Mouse (Mus musculus): ENCODE measurements around the gene Ap1m1. TPM values are rescaled to one million over a fixed set of nuclear protein-coding genes. Genes with fewer than 3 reads are reported as not detected.

Ap1m1 gene
- polyA plus RNA-seq, 1 experiment from 2014 or later, result 174 TPM

GRCm38 (mm10) chr8:72271691-72272090 lies 31.9 kb downstream of the Ap1m1 start:
- Histone ChIP-seq H3K9me3 (ENCODE audit: control insufficient read depth, low read length) (no peaks in the 10 kb centered on the region), H3K27ac (ENCODE audit: low read depth, low read length) (no peak overlapping the region), H3K36me3 (ENCODE audit: control insufficient read depth, insufficient read depth, low read length) (no peaks in the 10 kb centered on the region), H3K4me2 (replicated peaks; ENCODE audit: low read depth, low read length) (no peak overlapping the region), H3K9ac (ENCODE audit: low read depth, low read length) (no peak overlapping the region), H3K4me1 (replicated peaks; ENCODE audit: control insufficient read depth, insufficient read depth, low read length) (no peaks in the 10 kb centered on the region), H3K27me3 (ENCODE audit: control insufficient read depth, insufficient read depth, low read length) (no peaks in the 10 kb centered on the region), H3K4me3 (ENCODE audit: low read depth, low read length) (no peak overlapping the region)
- DNase-seq (ENCODE audit: low spot score) (no peak), ATAC-seq (ENCODE audit: low FRiP score) (no peak)
- 72% methylated on average over 3 of the region's 3 CpGs for WGBS

- no peak for ATAC-seq (ENCODE audit: low FRiP score)
- H3K27ac ChIP-seq (ENCODE audit: low read depth, low read length), result no peak overlapping the region
- 23% methylated on average over 3 of the region's 3 CpGs for WGBS
These were observed 32.5 kb downstream of the Ap1m1 start for GRCm38 (mm10) chr8:72272361-72272760.

DNA sequence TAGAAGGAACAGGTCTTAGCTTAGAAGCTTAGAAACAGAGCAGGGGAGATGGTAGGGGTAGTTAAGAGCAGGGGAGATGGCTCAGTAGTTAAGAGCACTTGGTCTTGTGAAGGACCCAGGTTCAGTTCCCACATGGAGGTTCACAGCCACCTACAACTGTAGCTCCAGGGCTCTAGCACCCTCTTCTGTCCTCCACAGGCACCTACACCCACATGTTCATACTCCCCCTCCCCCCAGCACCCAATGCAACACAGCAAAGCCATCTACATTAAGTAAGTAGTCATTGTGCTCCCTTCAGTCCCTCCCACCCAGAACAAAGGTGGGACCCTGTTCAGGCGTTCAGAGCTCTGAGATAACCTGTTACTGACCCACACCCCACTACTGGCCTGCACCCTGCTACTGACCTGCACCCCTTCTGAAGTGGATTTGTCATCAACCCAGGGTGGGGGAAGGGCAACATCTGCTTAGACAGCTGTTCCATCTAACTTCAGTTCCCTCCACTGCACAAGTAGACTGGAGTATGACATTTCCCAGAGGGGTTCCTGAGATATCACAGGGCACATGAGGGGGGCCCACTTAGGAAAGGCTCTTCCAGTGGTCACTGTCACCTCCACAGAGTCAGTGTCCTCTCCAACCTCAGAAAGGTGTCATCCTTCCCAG lies 33.4 kb downstream of the Ap1m1 start:
- Histone ChIP-seq H3K4me2 (replicated peaks; ENCODE audit: low read depth, low read length) (no peak overlapping the region), H3K27ac (ENCODE audit: low read depth, low read length) (no peak overlapping the region), H3K9ac (ENCODE audit: low read depth, low read length) (no peak overlapping the region), H3K27me3 (ENCODE audit: control insufficient read depth, insufficient read depth, low read length) (no peaks in the 10 kb centered on the region), H3K4me1 (replicated peaks; ENCODE audit: control insufficient read depth, insufficient read depth, low read length) (no peaks in the 10 kb centered on the region), H3K36me3 (ENCODE audit: control insufficient read depth, insufficient read depth, low read length) (no peaks in the 10 kb centered on the region), H3K9me3 (ENCODE audit: control insufficient read depth, low read length) (no peaks in the 10 kb centered on the region), H3K4me3 (ENCODE audit: low read depth, low read length) (no peak overlapping the region)
- DNase-seq (ENCODE audit: low spot score), result no peak
- ATAC-seq (ENCODE audit: low FRiP score), result no peak
- 60% methylated on average over 1 of the region's 1 CpGs for WGBS

More at GRCm38 (mm10) chr8:72272361-72272760, 32.5 kb downstream of the Ap1m1 start:
- H3K4me2 ChIP-seq (replicated peaks; ENCODE audit: low read depth, low read length), result no peak overlapping the region
- H3K4me1 ChIP-seq (replicated peaks; ENCODE audit: control insufficient read depth, insufficient read depth, low read length), result no peaks in the 10 kb centered on the region
- H3K27me3 ChIP-seq (ENCODE audit: control insufficient read depth, insufficient read depth, low read length), result no peaks in the 10 kb centered on the region
- H3K36me3 ChIP-seq (ENCODE audit: control insufficient read depth, insufficient read depth, low read length), result no peaks in the 10 kb centered on the region
- no peak overlapping the region for H3K4me3 ChIP-seq (ENCODE audit: low read depth, low read length)
- H3K9me3 ChIP-seq (ENCODE audit: control insufficient read depth, low read length), result no peaks in the 10 kb centered on the region
- DNase-seq (ENCODE audit: low spot score), result peak; percentile 67
- H3K9ac ChIP-seq (ENCODE audit: low read depth, low read length), result no peak overlapping the region

GRCm38 (mm10) chr8:72273807-72274206 lies 34.0 kb downstream of the Ap1m1 start:
- ATAC-seq (ENCODE audit: low FRiP score) (no peak), DNase-seq (ENCODE audit: low spot score) (no peak)
- Histone ChIP-seq H3K36me3 (ENCODE audit: control insufficient read depth, insufficient read depth, low read length) (no peaks in the 10 kb centered on the region), H3K4me1 (replicated peaks; ENCODE audit: control insufficient read depth, insufficient read depth, low read length) (no peaks in the 10 kb centered on the region), H3K4me3 (ENCODE audit: low read depth, low read length) (no peak overlapping the region), H3K27ac (ENCODE audit: low read depth, low read length) (no peak overlapping the region), H3K4me2 (replicated peaks; ENCODE audit: low read depth, low read length) (no peak overlapping the region), H3K9ac (ENCODE audit: low read depth, low read length) (no peak overlapping the region), H3K27me3 (ENCODE audit: control insufficient read depth, insufficient read depth, low read length) (no peaks in the 10 kb centered on the region), H3K9me3 (ENCODE audit: control insufficient read depth, low read length) (no peaks in the 10 kb centered on the region)
- 78% methylated on average over 5 of the region's 5 CpGs for WGBS

DNA sequence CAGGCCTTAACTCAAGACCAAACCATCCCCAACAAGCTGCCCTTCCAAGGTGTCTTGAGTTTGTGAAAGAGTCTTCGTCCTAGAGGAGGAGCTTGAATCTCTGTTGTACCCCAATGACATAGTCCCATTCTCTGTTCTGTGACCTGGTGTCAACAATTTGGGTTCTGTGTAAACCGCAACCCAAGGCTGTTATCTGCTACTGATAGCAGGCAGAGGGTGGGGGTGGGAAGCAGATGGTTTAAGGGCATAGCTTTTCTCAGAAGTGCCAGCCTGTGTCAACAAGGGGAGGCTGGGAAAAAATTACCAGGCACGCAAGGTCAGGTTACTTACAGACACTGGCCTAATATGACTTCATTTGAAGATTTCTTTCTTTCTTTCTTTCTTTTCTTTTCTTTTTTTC lies 37.4 kb downstream of the Ap1m1 start:
- DNase-seq (ENCODE audit: low spot score), result no peak
- Histone ChIP-seq H3K27me3 (ENCODE audit: control insufficient read depth, insufficient read depth, low read length) (no peaks in the 10 kb centered on the region), H3K4me2 (replicated peaks; ENCODE audit: low read depth, low read length) (no peak overlapping the region), H3K36me3 (ENCODE audit: control insufficient read depth, insufficient read depth, low read length) (no peaks in the 10 kb centered on the region), H3K9ac (ENCODE audit: low read depth, low read length) (no peak overlapping the region), H3K27ac (ENCODE audit: low read depth, low read length) (no peak overlapping the region), H3K4me1 (replicated peaks; ENCODE audit: control insufficient read depth, insufficient read depth, low read length) (no peaks in the 10 kb centered on the region), H3K4me3 (ENCODE audit: low read depth, low read length) (no peak overlapping the region), H3K9me3 (ENCODE audit: control insufficient read depth, low read length) (no peaks in the 10 kb centered on the region)
- no peak for ATAC-seq (ENCODE audit: low FRiP score)
- 76% methylated on average over 3 of the region's 3 CpGs for WGBS

- Histone ChIP-seq H3K27me3 (ENCODE audit: control insufficient read depth, insufficient read depth, low read length) (no peaks in the 10 kb centered on the region), H3K4me1 (replicated peaks; ENCODE audit: control insufficient read depth, insufficient read depth, low read length) (no peaks in the 10 kb centered on the region), H3K9ac (ENCODE audit: low read depth, low read length) (no peak overlapping the region), H3K4me3 (ENCODE audit: low read depth, low read length) (no peak overlapping the region), H3K36me3 (ENCODE audit: control insufficient read depth, insufficient read depth, low read length) (no peaks in the 10 kb centered on the region), H3K27ac (ENCODE audit: low read depth, low read length) (no peak overlapping the region), H3K9me3 (ENCODE audit: control insufficient read depth, low read length) (no peaks in the 10 kb centered on the region), H3K4me2 (replicated peaks; ENCODE audit: low read depth, low read length) (no peak overlapping the region)
- 82% methylated on average over 7 of the region's 7 CpGs for WGBS
- DNase-seq (ENCODE audit: low spot score) (no peak), ATAC-seq (ENCODE audit: low FRiP score) (no peak)
These were observed 39.3 kb downstream of the Ap1m1 start for GRCm38 (mm10) chr8:72279151-72279550.

- ATAC-seq (ENCODE audit: low FRiP score) (no peak), DNase-seq (ENCODE audit: low spot score) (no peak)
- Histone ChIP-seq H3K9me3 (ENCODE audit: control insufficient read depth, low read length) (no peaks in the 10 kb centered on the region), H3K4me1 (replicated peaks; ENCODE audit: control insufficient read depth, insufficient read depth, low read length) (no peaks in the 10 kb centered on the region), H3K27me3 (ENCODE audit: control insufficient read depth, insufficient read depth, low read length) (no peaks in the 10 kb centered on the region), H3K9ac (ENCODE audit: low read depth, low read length) (no peak overlapping the region), H3K4me3 (ENCODE audit: low read depth, low read length) (no peak overlapping the region), H3K4me2 (replicated peaks; ENCODE audit: low read depth, low read length) (no peak overlapping the region), H3K27ac (ENCODE audit: low read depth, low read length) (no peak overlapping the region), H3K36me3 (ENCODE audit: control insufficient read depth, insufficient read depth, low read length) (no peaks in the 10 kb centered on the region)
- WGBS, result 48% methylated on average over 3 of the region's 3 CpGs
These were observed 41.8 kb downstream of the Ap1m1 start for GRCm38 (mm10) chr8:72281634-72282033.

DNA sequence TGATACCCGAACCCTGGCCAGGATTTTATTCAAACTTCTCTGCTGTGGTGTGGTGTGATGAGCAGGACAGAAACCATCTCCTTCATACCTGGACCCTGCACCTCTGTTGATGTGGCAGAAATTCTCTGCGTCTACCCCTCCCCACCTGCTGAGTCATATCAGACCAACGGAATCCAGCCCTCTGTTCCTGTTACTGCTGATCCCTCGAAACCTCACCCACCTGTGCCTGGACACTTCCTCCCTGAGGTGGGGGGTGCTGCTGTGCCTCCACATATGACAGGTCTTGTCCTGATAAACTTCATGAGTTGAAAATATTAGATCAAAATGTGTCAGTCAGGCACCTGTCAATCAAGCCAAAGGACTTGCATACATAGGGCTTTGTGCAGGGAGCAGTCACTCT lies 45.5 kb downstream of the Ap1m1 start:
- Histone ChIP-seq H3K4me2 (replicated peaks; ENCODE audit: low read depth, low read length) (no peak overlapping the region), H3K9ac (ENCODE audit: low read depth, low read length) (no peak overlapping the region), H3K36me3 (ENCODE audit: control insufficient read depth, insufficient read depth, low read length) (no peaks in the 10 kb centered on the region), H3K4me3 (ENCODE audit: low read depth, low read length) (no peak overlapping the region), H3K9me3 (ENCODE audit: control insufficient read depth, low read length) (no peaks in the 10 kb centered on the region), H3K27me3 (ENCODE audit: control insufficient read depth, insufficient read depth, low read length) (no peaks in the 10 kb centered on the region), H3K27ac (ENCODE audit: low read depth, low read length) (no peak overlapping the region), H3K4me1 (replicated peaks; ENCODE audit: control insufficient read depth, insufficient read depth, low read length) (no peaks in the 10 kb centered on the region)
- 73% methylated on average over 4 of the region's 4 CpGs for WGBS
- no peak for ATAC-seq (ENCODE audit: low FRiP score)
- no peak for DNase-seq (ENCODE audit: low spot score)

DNA sequence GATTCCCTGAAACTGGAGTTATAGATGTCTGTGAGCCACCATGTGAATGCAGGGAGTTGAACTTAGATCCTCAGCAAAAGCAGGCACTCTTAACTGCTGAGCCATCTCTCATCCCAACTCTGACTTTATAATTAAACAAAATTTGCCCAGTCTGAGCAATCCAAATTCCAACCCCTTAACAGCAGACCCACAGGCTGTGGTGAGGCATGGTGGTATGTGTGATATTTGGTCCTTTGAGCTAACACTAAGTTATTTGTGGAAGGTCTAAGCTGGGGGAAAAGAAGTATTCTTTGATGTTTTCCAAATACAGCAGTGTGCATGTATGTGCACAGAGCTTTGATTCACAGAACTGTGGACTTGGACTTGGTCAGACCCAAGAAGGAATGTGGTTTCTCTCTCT lies 49.2 kb downstream of the Ap1m1 start:
- H3K4me3 ChIP-seq (ENCODE audit: low read depth, low read length), result no peak overlapping the region
- no peaks in the 10 kb centered on the region for H3K4me1 ChIP-seq (replicated peaks; ENCODE audit: control insufficient read depth, insufficient read depth, low read length)
- no peaks in the 10 kb centered on the region for H3K27me3 ChIP-seq (ENCODE audit: control insufficient read depth, insufficient read depth, low read length)
- H3K27ac ChIP-seq (ENCODE audit: low read depth, low read length), result no peak overlapping the region
- no peaks in the 10 kb centered on the region for H3K36me3 ChIP-seq (ENCODE audit: control insufficient read depth, insufficient read depth, low read length)
- H3K4me2 ChIP-seq (replicated peaks; ENCODE audit: low read depth, low read length), result no peak overlapping the region
- DNase-seq (ENCODE audit: low spot score) (no peak), ATAC-seq (ENCODE audit: low FRiP score) (no peak)
- H3K9ac ChIP-seq (ENCODE audit: low read depth, low read length), result no peak overlapping the region
- H3K9me3 ChIP-seq (ENCODE audit: control insufficient read depth, low read length), result no peaks in the 10 kb centered on the region

Data from hindbrain, embryonic 11.5 days (tissue).